Mouse (Mus musculus): ENCODE data around the gene Orc3. TPM values are rescaled to one million over a fixed set of nuclear protein-coding genes. Genes with fewer than 3 reads are reported as not detected.
"Not testable (repeated sequence)": the region's sequence is repeated elsewhere in the genome, so short reads cannot be mapped to it uniquely, and the experiment has no call there.

The Orc3 gene
- polyA plus RNA-seq, 1 experiment from 2014 or later: 91.6 TPM

- DNase-seq (ENCODE audit: low spot score): no peak
Measured at GRCm38 (mm10) chr4:34582476-34582875, 32.3 kb downstream of the Orc3 start.

GRCm38 (mm10) chr4:34581990-34582389 is 32.8 kb downstream of the Orc3 start:
- DNase-seq (ENCODE audit: low spot score): no peak

- not testable (repeated sequence) for DNase-seq (ENCODE audit: low spot score)
Measured at GRCm38 (mm10) chr4:34581489-34581888, 33.3 kb downstream of the Orc3 start.

- DNase-seq (ENCODE audit: low spot score): no peak
Measured at GRCm38 (mm10) chr4:34579215-34579614, 35.5 kb downstream of the Orc3 start.

- DNase-seq (ENCODE audit: low spot score): peak; percentile 5
Measured at GRCm38 (mm10) chr4:34577028-34577427, 37.7 kb downstream of the Orc3 start.

- DNase-seq (ENCODE audit: low spot score): no peak
Measured at GRCm38 (mm10) chr4:34572876-34573275, 41.9 kb downstream of the Orc3 start.

- DNase-seq (ENCODE audit: low spot score): no peak
Measured at GRCm38 (mm10) chr4:34566226-34566625, 48.5 kb downstream of the Orc3 start.

- peak; percentile 77 for DNase-seq (ENCODE audit: low spot score)
Measured at GRCm38 (mm10) chr4:34560971-34561370, 53.8 kb downstream of the Orc3 start.

- DNase-seq (ENCODE audit: low spot score): no peak
Measured at GRCm38 (mm10) chr4:34556183-34556582, 58.6 kb downstream of the Orc3 start.

- DNase-seq (ENCODE audit: low spot score): no peak
Measured at GRCm38 (mm10) chr4:34555604-34556003, 59.1 kb downstream of the Orc3 start.

- no peak for DNase-seq (ENCODE audit: low spot score)
Measured at GRCm38 (mm10) chr4:34554596-34554995, 60.1 kb downstream of the Orc3 start.

- DNase-seq (ENCODE audit: low spot score): no peak
Measured at GRCm38 (mm10) chr4:34551966-34552365, 62.8 kb downstream of the Orc3 start.

- DNase-seq (ENCODE audit: low spot score): peak; percentile 63
Measured at GRCm38 (mm10) chr4:34551098-34551809, 63.5 kb downstream of the Orc3 start.

- DNase-seq (ENCODE audit: low spot score): no peak
Measured at GRCm38 (mm10) chr4:34550748-34551097, 64.0 kb downstream of the Orc3 start, which contains the start of gene Akirin2. Gene Akirin2 (plus strand): TSS chr4:34550937.

GRCm38 (mm10) chr4:34549981-34550747 is 64.6 kb downstream of the Orc3 start:
- peak; percentile 97 for DNase-seq (ENCODE audit: low spot score)

GRCm38 (mm10) chr4:34529941-34530340 is 84.8 kb downstream of the Orc3 start:
- no peak for DNase-seq (ENCODE audit: low spot score)

GRCm38 (mm10) chr4:34529379-34529778 is 85.4 kb downstream of the Orc3 start:
- no peak for DNase-seq (ENCODE audit: low spot score)

GRCm38 (mm10) chr4:34528430-34529100 is 86.2 kb downstream of the Orc3 start:
- DNase-seq (ENCODE audit: low spot score): no peak

GRCm38 (mm10) chr4:34526771-34527170 is 88.0 kb downstream of the Orc3 start:
- DNase-seq (ENCODE audit: low spot score): no peak

- DNase-seq (ENCODE audit: low spot score): no peak
Measured at GRCm38 (mm10) chr4:34523586-34523985, 91.2 kb downstream of the Orc3 start.

GRCm38 (mm10) chr4:34522846-34523245 is 91.9 kb downstream of the Orc3 start:
- no peak for DNase-seq (ENCODE audit: low spot score)

All from thymus, postnatal 0 days (tissue).